Mouse (Mus musculus): ENCODE results near the gene Mapt. TPM values are rescaled to one million over a fixed set of nuclear protein-coding genes. Genes with fewer than 3 reads are reported as not detected.

The Mapt gene
- polyA plus RNA-seq, 1 experiment from 2014 or later = 1.2 TPM

GRCm38 (mm10) chr11:104254408-104255039 lies 23.3 kb downstream of the Mapt start:
- Histone ChIP-seq H3K9ac (no peak overlapping the region), H3K9me3 (no peaks in the 10 kb centered on the region), H3K4me1 (0 out of 2 replicates have a peak, but pooled peaks cover 5% of the 10 kb centered on the region), H3K36me3 (no peaks in the 10 kb centered on the region), H3K27me3 (replicated peaks) (no peaks in the 10 kb centered on the region), H3K27ac (replicated peaks) (no peak overlapping the region), H3K4me3 (no peak overlapping the region), H3K4me2 (no peak overlapping the region)
- no peak for ATAC-seq (ENCODE audit: extremely low read depth, insufficient number of reproducible peaks, low FRiP score, low TSS enrichment)
- 73% methylated on average over 10 of the region's 10 CpGs for WGBS

DNA sequence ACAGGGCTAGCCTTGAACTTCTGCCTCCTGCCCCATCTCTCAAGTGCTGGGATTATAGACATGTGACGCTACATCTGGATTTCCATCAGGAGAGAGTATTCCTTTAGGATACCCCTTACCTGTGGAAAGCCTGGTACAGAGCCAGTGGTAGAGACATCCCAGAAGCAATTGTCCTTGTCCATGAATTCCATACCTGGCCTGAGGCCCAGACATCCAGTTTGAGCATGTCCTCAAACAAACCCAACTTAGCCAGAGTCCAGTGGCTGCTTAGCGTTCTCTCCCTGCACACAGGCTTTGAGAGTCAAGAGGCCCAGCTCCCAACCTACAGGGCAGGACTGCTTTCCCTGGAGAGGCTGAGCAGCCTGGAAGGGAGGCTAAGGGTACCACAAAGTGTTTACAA lies 25.0 kb downstream of the Mapt start:
- H3K4me3 ChIP-seq = no peak overlapping the region
- no peak overlapping the region for H3K9ac ChIP-seq
- 0 out of 2 replicates have a peak, but pooled peaks cover 5% of the 10 kb centered on the region for H3K4me1 ChIP-seq
- H3K36me3 ChIP-seq = no peaks in the 10 kb centered on the region
- WGBS = 79% methylated on average over 2 of the region's 2 CpGs
- no peak overlapping the region for H3K4me2 ChIP-seq
- H3K27me3 ChIP-seq (replicated peaks) = no peaks in the 10 kb centered on the region
- no peak for ATAC-seq (ENCODE audit: extremely low read depth, insufficient number of reproducible peaks, low FRiP score, low TSS enrichment)
- H3K9me3 ChIP-seq = no peaks in the 10 kb centered on the region
- H3K27ac ChIP-seq (replicated peaks) = no peak overlapping the region

DNA sequence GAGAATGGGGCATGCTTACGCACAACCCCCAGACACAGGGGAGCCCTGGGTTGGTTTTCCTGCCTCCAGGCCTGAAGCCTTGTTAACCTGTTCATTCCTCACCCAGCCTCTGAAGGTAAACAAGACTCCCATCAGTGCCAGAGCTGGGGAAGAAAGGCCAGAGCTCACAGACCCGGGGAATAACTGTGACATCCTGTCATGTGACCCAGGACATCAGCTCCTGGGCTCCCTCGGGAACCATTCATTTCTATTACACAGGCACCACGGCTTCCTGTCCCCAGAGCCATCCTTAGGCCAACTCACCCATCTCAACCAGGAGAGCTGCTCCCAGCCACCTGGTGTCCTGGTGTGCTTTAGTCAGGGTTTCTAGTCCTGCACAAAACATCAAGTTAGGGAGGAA lies 27.8 kb downstream of the Mapt start:
- Histone ChIP-seq H3K4me1 (0 out of 2 replicates have a peak, but pooled peaks cover 5% of the 10 kb centered on the region), H3K9ac (no peak overlapping the region), H3K27me3 (replicated peaks) (no peaks in the 10 kb centered on the region), H3K4me2 (no peak overlapping the region), H3K4me3 (no peak overlapping the region), H3K27ac (replicated peaks) (no peak overlapping the region), H3K36me3 (no peaks in the 10 kb centered on the region), H3K9me3 (no peaks in the 10 kb centered on the region)
- ATAC-seq (ENCODE audit: extremely low read depth, insufficient number of reproducible peaks, low FRiP score, low TSS enrichment) = no peak
- 47% methylated on average over 4 of the region's 4 CpGs for WGBS

DNA sequence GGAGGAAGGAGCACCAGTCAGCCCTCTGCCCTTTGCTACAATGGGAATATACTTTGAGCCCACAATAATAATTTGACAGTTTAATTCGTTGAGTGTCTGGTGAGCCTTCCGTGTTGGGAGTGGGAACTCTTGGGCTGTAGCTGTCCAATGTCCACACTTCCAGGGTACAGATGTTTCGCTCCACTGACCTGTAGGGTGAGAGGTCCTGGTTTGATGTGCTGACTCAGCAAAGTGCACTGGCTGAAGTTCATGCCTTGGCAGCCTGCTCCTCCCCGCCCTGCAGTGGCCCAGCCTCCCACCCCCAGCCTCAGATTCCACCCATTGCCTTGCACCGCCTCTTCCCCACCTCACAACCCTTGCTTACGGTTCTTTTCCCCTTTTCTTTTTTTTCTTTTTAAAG lies 33.5 kb downstream of the Mapt start:
- Histone ChIP-seq H3K4me1 (peaks cover 3% of the 10 kb centered on the region; the same call in 1 of the 2 replicates), H3K9ac (no peak overlapping the region), H3K9me3 (no peaks in the 10 kb centered on the region), H3K27ac (replicated peaks) (no peak overlapping the region), H3K27me3 (replicated peaks) (no peaks in the 10 kb centered on the region), H3K36me3 (no peaks in the 10 kb centered on the region), H3K4me2 (no peak overlapping the region), H3K4me3 (no peak overlapping the region)
- ATAC-seq (ENCODE audit: extremely low read depth, insufficient number of reproducible peaks, low FRiP score, low TSS enrichment) = no peak
- WGBS = 72% methylated on average over 6 of the region's 6 CpGs

DNA sequence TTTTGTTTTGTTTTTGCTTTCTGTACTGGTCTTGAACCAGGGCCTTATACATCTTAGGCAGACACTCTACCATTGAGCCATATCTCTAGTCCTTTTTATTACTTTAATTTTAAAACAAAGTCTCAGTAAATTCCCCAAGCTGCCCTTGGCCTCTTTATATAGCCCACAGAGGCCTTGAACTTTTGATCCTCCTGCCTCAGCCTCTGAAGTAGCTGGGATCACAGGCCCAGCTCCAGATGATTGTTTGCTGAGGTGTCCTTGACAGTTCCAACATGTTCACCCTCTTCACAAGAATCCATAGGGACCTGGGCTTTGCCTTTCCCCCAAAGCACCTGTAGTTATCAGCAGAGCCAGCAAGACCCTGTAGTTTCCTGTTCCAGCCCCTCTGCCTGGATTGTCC lies 34.5 kb downstream of the Mapt start:
- Histone ChIP-seq H3K27me3 (replicated peaks) (no peaks in the 10 kb centered on the region), H3K36me3 (no peaks in the 10 kb centered on the region), H3K27ac (replicated peaks) (no peak overlapping the region), H3K9ac (no peak overlapping the region), H3K9me3 (no peaks in the 10 kb centered on the region), H3K4me2 (no peak overlapping the region), H3K4me3 (no peak overlapping the region), H3K4me1 (peaks cover 4% of the 10 kb centered on the region; the same call in 1 of the 2 replicates)
- no peak for ATAC-seq (ENCODE audit: extremely low read depth, insufficient number of reproducible peaks, low FRiP score, low TSS enrichment)

- H3K27me3 ChIP-seq (replicated peaks) = no peaks in the 10 kb centered on the region
- no peak overlapping the region for H3K9ac ChIP-seq
- WGBS = 76% methylated on average over 11 of the region's 11 CpGs
- no peak for ATAC-seq (ENCODE audit: extremely low read depth, insufficient number of reproducible peaks, low FRiP score, low TSS enrichment)
- H3K9me3 ChIP-seq = no peaks in the 10 kb centered on the region
- no peak overlapping the region for H3K4me3 ChIP-seq
- no peak overlapping the region for H3K27ac ChIP-seq (replicated peaks)
- H3K36me3 ChIP-seq = no peaks in the 10 kb centered on the region
- no peak overlapping the region for H3K4me2 ChIP-seq
- H3K4me1 ChIP-seq = peaks cover 4% of the 10 kb centered on the region; the same call in 1 of the 2 replicates
Measured at GRCm38 (mm10) chr11:104267380-104267779, 36.2 kb downstream of the Mapt start.

- Histone ChIP-seq H3K4me1 (peaks cover 4% of the 10 kb centered on the region; the same call in 1 of the 2 replicates), H3K36me3 (no peaks in the 10 kb centered on the region), H3K27me3 (replicated peaks) (no peaks in the 10 kb centered on the region), H3K27ac (replicated peaks) (no peak overlapping the region), H3K9me3 (no peaks in the 10 kb centered on the region), H3K9ac (no peak overlapping the region), H3K4me2 (no peak overlapping the region), H3K4me3 (no peak overlapping the region)
- 48% methylated on average over 9 of the region's 9 CpGs for WGBS
- no peak for ATAC-seq (ENCODE audit: extremely low read depth, insufficient number of reproducible peaks, low FRiP score, low TSS enrichment)
Measured at GRCm38 (mm10) chr11:104269385-104269822, 38.2 kb downstream of the Mapt start.

GRCm38 (mm10) chr11:104270452-104270851 lies 39.3 kb downstream of the Mapt start:
- no peaks in the 10 kb centered on the region for H3K27me3 ChIP-seq (replicated peaks)
- no peak for ATAC-seq (ENCODE audit: extremely low read depth, insufficient number of reproducible peaks, low FRiP score, low TSS enrichment)
- H3K9me3 ChIP-seq = no peaks in the 10 kb centered on the region
- no peak overlapping the region for H3K27ac ChIP-seq (replicated peaks)
- no peak overlapping the region for H3K4me3 ChIP-seq
- H3K4me1 ChIP-seq = peaks cover 4% of the 10 kb centered on the region; the same call in 1 of the 2 replicates
- no peak overlapping the region for H3K4me2 ChIP-seq
- 66% methylated on average over 3 of the region's 3 CpGs for whole genome bisulfite sequencing
- no peaks in the 10 kb centered on the region for H3K36me3 ChIP-seq
- H3K9ac ChIP-seq = no peak overlapping the region

GRCm38 (mm10) chr11:104270876-104271275 lies 39.7 kb downstream of the Mapt start:
- WGBS = 67% methylated on average over 4 of the region's 4 CpGs
- ATAC-seq (ENCODE audit: extremely low read depth, insufficient number of reproducible peaks, low FRiP score, low TSS enrichment) = no peak
- H3K27ac ChIP-seq (replicated peaks) = no peak overlapping the region

DNA sequence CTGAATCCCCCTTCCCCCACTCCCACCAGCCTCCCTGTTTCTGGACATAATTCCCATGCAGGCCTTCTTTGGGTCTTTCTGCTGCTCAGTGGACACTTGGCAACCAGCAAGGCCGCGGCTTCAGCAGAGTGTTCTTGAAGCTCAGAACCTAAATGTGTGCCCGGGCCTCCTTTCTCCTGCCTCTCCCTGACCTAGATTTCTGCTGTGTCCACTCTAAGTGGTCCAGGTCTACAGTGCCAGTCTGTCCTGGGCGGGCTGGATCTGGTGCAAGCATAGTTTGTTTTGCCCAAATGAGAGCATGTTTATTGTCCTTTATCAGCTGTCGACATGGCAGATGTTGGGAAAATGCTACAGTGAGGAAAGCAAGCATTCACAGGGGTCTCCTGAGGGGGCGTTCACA lies 40.7 kb downstream of the Mapt start:
- no peak overlapping the region for H3K4me2 ChIP-seq
- no peaks in the 10 kb centered on the region for H3K9me3 ChIP-seq
- H3K27me3 ChIP-seq (replicated peaks) = no peaks in the 10 kb centered on the region
- no peak overlapping the region for H3K4me3 ChIP-seq
- 60% methylated on average over 6 of the region's 6 CpGs for WGBS
- H3K36me3 ChIP-seq = no peaks in the 10 kb centered on the region
- H3K9ac ChIP-seq = no peak overlapping the region
- no peak overlapping the region for H3K27ac ChIP-seq (replicated peaks)
- ATAC-seq (ENCODE audit: extremely low read depth, insufficient number of reproducible peaks, low FRiP score, low TSS enrichment) = no peak
- H3K4me1 ChIP-seq = peaks cover 4% of the 10 kb centered on the region; the same call in 1 of the 2 replicates

More at GRCm38 (mm10) chr11:104270876-104271275, 39.7 kb downstream of the Mapt start:
- no peaks in the 10 kb centered on the region for H3K9me3 ChIP-seq
- H3K36me3 ChIP-seq = no peaks in the 10 kb centered on the region
- H3K4me3 ChIP-seq = no peak overlapping the region
- H3K4me2 ChIP-seq = no peak overlapping the region
- H3K27me3 ChIP-seq (replicated peaks) = no peaks in the 10 kb centered on the region
- H3K9ac ChIP-seq = no peak overlapping the region
- peaks cover 4% of the 10 kb centered on the region; the same call in 1 of the 2 replicates for H3K4me1 ChIP-seq

GRCm38 (mm10) chr11:104272352-104272751 lies 41.2 kb downstream of the Mapt start:
- Histone ChIP-seq H3K4me1 (peaks cover 4% of the 10 kb centered on the region; the same call in 1 of the 2 replicates), H3K4me2 (no peak overlapping the region), H3K4me3 (no peak overlapping the region), H3K9me3 (no peaks in the 10 kb centered on the region), H3K9ac (no peak overlapping the region), H3K27ac (replicated peaks) (no peak overlapping the region), H3K36me3 (no peaks in the 10 kb centered on the region), H3K27me3 (replicated peaks) (no peaks in the 10 kb centered on the region)
- no peak for ATAC-seq (ENCODE audit: extremely low read depth, insufficient number of reproducible peaks, low FRiP score, low TSS enrichment)
- WGBS = 70% methylated on average over 8 of the region's 8 CpGs

- H3K4me3 ChIP-seq = no peak overlapping the region
- 80% methylated on average over 7 of the region's 7 CpGs for WGBS
- no peak for ATAC-seq (ENCODE audit: extremely low read depth, insufficient number of reproducible peaks, low FRiP score, low TSS enrichment)
Measured at GRCm38 (mm10) chr11:104275765-104276164, 44.6 kb downstream of the Mapt start.

More at GRCm38 (mm10) chr11:104275765-104276164, 44.6 kb downstream of the Mapt start:
- Histone ChIP-seq H3K9me3 (no peaks in the 10 kb centered on the region), H3K27ac (replicated peaks) (no peak overlapping the region), H3K36me3 (no peaks in the 10 kb centered on the region), H3K27me3 (replicated peaks) (peaks cover 15% of the 10 kb centered on the region), H3K4me1 (peaks cover 5% of the 10 kb centered on the region; the same call in 1 of the 2 replicates), H3K9ac (no peak overlapping the region), H3K4me2 (no peak overlapping the region)

Measured in heart, embryonic 13.5 days (tissue).